Mouse (Mus musculus): ENCODE measurements at regions not wholly inside any gene's neighbourhood (a gene's known extent, or its start where the extent isn't known, plus 50 kb on each side); places are given as distances from the start of the nearest gene placed in this dataset.

- no peak for TF ChIP-seq POLR2A (IDR thresholded peaks at IDR 0.05; ENCODE audit: low read depth, low read length)
- no peak for TF ChIP-seq CTCF (IDR thresholded peaks at IDR 0.05; ENCODE audit: extremely low read depth, insufficient read depth, insufficient read length, insufficient replicate concordance)
Measured at GRCm38 (mm10) chr12:15603885-15604284, 212.8 kb downstream of the Trib2 start.
